Mouse (Mus musculus) layer of hippocampus, adult 18-20 months (tissue): Measurements from ENCODE around the gene Mgat4a. TPM values are rescaled to one million over a fixed set of nuclear protein-coding genes. Genes with fewer than 3 reads are reported as not detected.

Source experiments
- DNase-seq, 2 experiments: peaks; one replicate each; pipeline ENCODE4 v3.0.0; 2022; ENCODE audit warnings: low spot score in 2 of 2
- total RNA-seq, 2 experiments: library from RNA; stranded (reverse); gene quantifications; 2 replicates each; pipeline ENCODE4 v1.2.3; 2021

Gene Mgat4a
- total RNA-seq, 2 experiments from 2014 or later: 30.9 to 31.9 TPM

DNA sequence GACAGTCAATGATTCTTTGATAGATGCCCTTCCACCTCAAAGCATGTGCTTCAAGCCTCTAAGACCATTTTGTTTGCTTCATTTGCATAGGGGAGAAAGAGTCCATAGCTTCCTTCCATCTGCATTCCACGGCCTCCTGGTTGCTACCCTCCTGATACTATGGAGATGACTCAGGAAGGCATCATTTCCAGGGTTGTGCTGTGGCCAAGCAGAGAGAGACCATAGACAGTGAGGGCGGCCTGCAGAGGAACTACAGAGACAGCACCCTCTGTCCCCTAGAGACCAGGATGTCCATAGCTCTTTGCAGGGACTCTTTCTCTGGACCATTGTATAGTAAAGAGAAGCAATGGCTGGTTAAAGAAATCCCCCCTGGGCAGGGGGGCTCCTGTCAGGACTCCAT lies 135.7 kb downstream of the Mgat4a start:
- DNase-seq: no peak

- DNase-seq: peak; percentile 36 to 73
These were observed 139.1 kb downstream of the Mgat4a start for GRCm38 (mm10) chr1:37401687-37402086.

GRCm38 (mm10) chr1:37399734-37400133 lies 141.1 kb downstream of the Mgat4a start:
- DNase-seq: no peak

GRCm38 (mm10) chr1:37398961-37399360 lies 141.9 kb downstream of the Mgat4a start:
- DNase-seq: peak in 1 of 2 experiments; percentile 34

- no peak for DNase-seq
These were observed 144.3 kb downstream of the Mgat4a start for GRCm38 (mm10) chr1:37396481-37396880.

DNA sequence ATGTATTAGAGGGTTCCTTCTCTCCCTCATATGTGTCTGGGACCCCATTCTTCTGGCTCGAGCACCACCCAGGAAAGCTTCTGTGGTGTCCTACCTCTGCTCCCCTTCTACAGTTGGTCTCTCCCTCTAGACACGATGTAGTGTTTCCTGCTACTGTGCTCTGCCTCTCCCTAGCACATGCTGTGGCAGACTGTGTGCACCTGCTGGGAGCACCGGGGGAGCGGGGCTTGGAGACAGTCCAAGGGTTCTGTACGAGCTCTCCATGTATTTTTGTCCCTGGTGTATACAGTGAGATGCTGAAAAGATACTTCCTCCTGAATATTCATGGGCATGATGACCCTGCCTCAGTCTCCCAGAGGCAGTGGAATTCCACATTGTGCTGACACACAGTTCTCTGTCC lies 147.6 kb downstream of the Mgat4a start:
- peak; percentile 47 to 67 for DNase-seq

Other genes starting within 250 kb of the Mgat4a start
- 100 to 1,000 TPM; 170 to 175 TPM for gene Inpp4a, start 241.2 kb downstream of the Mgat4a start, total RNA-seq
- 10 to 100 TPM; 61.8 to 64.0 TPM for gene Coa5, start 110.9 kb downstream of the Mgat4a start, total RNA-seq
- gene Unc50, start 110.9 kb downstream of the Mgat4a start, total RNA-seq: 10 to 100 TPM; 58.8 to 59.5 TPM
- 100 to 1,000 TPM; 382 to 423 TPM for gene 2010300C02Rik, start 179.1 kb upstream of the Mgat4a start, total RNA-seq